Mouse (Mus musculus) intestine, postnatal 0 days (tissue): ENCODE results near the gene Cybc1. TPM values are rescaled to one million over a fixed set of nuclear protein-coding genes. Genes with fewer than 3 reads are reported as not detected.

Experiments
- ATAC-seq: fragments of 200-750 bp; cut with Nextera tagmentation; 2 replicates; pipeline ENCODE4 v1.8.0; 2017; ENCODE audit warnings: mild to moderate bottlenecking, moderate TSS enrichment, moderate library complexity
- H3K27ac ChIP-seq: fragments of 300-500 bp; sonication (generic); 2 replicates; pipeline ENCODE4 v1.5.1; 2014; ENCODE audit warnings: mild to moderate bottlenecking, low read depth, low read length, moderate library complexity
- H3K27me3 ChIP-seq: fragments of 300-500 bp; sonication (generic); replicated peaks from 2 replicates; pipeline ENCODE4 v1.6.1; 2014; ENCODE audit warnings: low read length, mixed read lengths; ENCODE audit not compliant: control insufficient read depth, insufficient read depth
- H3K36me3 ChIP-seq: fragments of 300-500 bp; sonication (generic); 2 replicates; pipeline ENCODE4 v1.6.1; 2014; ENCODE audit warnings: mild to moderate bottlenecking, moderate library complexity; ENCODE audit not compliant: control insufficient read depth, insufficient read depth
- H3K4me1 ChIP-seq: fragments of 300-500 bp; sonication (generic); replicated peaks from 2 replicates; pipeline ENCODE4 v1.6.1; 2014; ENCODE audit warnings: antibody characterized with exemption, low read length, mixed read lengths; ENCODE audit not compliant: control insufficient read depth, insufficient read depth
- H3K4me2 ChIP-seq: fragments of 300-500 bp; sonication (generic); replicated peaks from 2 replicates; pipeline ENCODE4 v1.6.1; 2014; ENCODE audit warnings: low read depth, mild to moderate bottlenecking, moderate library complexity
- H3K4me3 ChIP-seq: fragments of 300-500 bp; sonication (generic); 2 replicates; pipeline ENCODE4 v1.5.1; 2014; ENCODE audit warnings: low read depth, low read length
- H3K9ac ChIP-seq: fragments of 300-500 bp; sonication (generic); 2 replicates; pipeline ENCODE4 v1.6.1; 2014; ENCODE audit warnings: mild to moderate bottlenecking, low read depth, low read length
- H3K9me3 ChIP-seq: fragments of 300-500 bp; sonication (generic); 2 replicates; pipeline ENCODE4 v1.6.1; 2016; ENCODE audit warnings: mixed run types; ENCODE audit not compliant: control insufficient read depth
- CTCF ChIP-seq: sonication (generic); IDR thresholded peaks from 2 replicates; pipeline ENCODE4 v1.5.1; 2016; ENCODE audit warnings: low read depth, mild to moderate bottlenecking, control low read depth, antibody characterized with exemption, moderate library complexity
- WGBS: fragments of 180-500 bp; shearing (Covaris S2); extraction: QIAGEN DNeasy Blood & Tissue Kit; methylation state at CpG from one replicate; pipeline ENCODE4 v1.1.7; 2014; 5-methylcytosine and 5-hydroxymethylcytosine counted together
- polyA plus RNA-seq: library from polyadenylated mRNA; unstranded; fragments of >200 nt; fragmentation: Nextera tagmentation; extraction: Ambion mirVana; gene quantifications from 2 replicates; pipeline ENCODE4 v1.2.1, GENCODE M21; 2015

The Cybc1 gene
- polyA plus RNA-seq, 1 experiment from 2014 or later, result 21.0 TPM

DNA sequence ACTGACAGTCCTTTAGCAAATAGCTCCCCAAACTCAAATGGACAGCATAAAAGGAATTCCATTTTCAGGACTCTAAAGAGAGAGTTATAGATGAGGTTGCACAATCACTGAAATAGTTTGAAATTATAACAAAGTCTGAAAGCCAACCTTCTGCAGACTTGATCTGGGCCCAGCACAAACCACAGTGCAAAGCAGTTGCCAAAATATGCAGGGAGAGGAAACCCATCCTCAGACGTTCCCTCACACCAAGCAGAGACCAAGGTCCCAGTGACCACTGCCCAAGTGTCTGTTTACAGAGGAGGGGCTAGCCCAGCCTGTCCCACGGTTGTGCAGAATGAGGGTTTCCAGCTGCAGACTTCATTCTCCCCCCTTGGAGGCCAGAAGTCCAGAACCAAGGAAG lies 30.5 kb downstream of the Cybc1 start:
- WGBS, result 35% methylated on average over 2 of the region's 2 CpGs
- Histone ChIP-seq H3K27ac (no peak overlapping the region), H3K9me3 (no peaks in the 10 kb centered on the region), H3K27me3 (no peaks in the 10 kb centered on the region), H3K4me2 (no peak overlapping the region), H3K9ac (no peak overlapping the region), H3K4me1 (no peaks in the 10 kb centered on the region), H3K4me3 (no peak overlapping the region), H3K36me3 (no peaks in the 10 kb centered on the region)
- no peak for ATAC-seq
- TF ChIP-seq CTCF, result no peak

DNA sequence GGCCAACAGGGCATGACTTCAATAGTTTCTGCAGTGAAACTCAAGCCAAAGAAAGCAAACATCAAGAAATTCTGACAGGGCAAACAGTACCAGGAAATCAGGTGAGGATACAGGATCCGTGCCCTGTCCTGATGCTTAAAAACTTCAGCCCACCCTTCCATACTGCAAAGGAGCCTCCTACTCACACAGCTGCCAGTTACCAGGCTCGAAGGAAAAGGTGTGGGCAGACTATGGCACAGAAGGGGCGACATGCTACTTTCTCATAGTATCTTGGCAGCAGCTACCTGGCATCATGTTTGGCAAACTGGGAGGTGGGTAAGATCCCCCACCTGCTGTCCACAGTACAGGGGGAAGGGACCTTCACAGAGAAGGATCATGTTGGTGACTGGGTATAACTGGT lies 35.7 kb downstream of the Cybc1 start:
- Histone ChIP-seq H3K9me3 (no peaks in the 10 kb centered on the region), H3K9ac (no peak overlapping the region), H3K4me2 (no peak overlapping the region), H3K4me3 (no peak overlapping the region), H3K27me3 (no peaks in the 10 kb centered on the region), H3K27ac (no peak overlapping the region), H3K4me1 (no peaks in the 10 kb centered on the region), H3K36me3 (peaks cover 4% of the 10 kb centered on the region; the same call in 1 of the 2 replicates)
- 91% methylated on average over 3 of the region's 3 CpGs for WGBS
- no peak for TF ChIP-seq CTCF
- ATAC-seq, result no peak

DNA sequence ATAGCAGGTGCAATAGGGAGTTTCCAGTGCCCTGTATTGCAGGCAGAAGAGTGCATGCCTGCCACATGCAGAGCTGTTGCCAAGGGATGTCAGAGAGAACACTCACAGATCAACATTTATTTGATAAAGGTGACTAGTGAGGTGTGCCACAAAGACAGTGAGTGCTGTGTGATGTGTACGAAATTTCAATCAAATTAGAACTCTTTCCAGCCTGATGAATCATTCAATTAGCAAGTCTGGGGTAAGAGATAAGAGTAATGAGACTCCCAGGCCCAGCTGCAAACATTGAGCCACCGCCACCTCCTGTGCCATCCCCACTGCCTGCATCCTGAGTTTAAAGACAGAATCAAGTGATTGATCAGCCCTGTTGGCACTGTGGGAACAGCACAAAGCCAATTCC lies 36.4 kb downstream of the Cybc1 start:
- ATAC-seq, result no peak

DNA sequence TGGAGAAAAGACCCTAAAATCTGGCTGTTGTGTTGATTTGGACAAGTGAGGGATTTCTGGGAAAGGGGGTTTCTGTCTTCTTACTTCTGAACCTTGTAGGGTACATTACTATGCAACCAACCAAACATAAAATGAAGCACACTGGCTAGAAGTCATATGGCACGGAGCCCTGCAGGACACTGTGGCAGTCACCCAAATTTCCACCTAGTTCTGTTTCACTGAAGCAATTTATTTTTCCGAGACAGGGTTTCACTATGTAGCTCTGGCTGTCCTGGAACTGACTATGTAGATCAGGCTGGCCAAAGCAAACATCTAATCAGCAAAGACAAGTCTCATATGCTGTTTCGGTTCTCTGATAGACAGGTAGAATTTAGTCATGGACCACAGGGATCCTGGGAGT lies 39.4 kb downstream of the Cybc1 start:
- no peaks in the 10 kb centered on the region for H3K4me1 ChIP-seq
- peaks cover 5% of the 10 kb centered on the region; the same call in 1 of the 2 replicates for H3K36me3 ChIP-seq
- no peaks in the 10 kb centered on the region for H3K9me3 ChIP-seq
- H3K4me3 ChIP-seq, result no peak overlapping the region
- no peak for TF ChIP-seq CTCF
- no peaks in the 10 kb centered on the region for H3K27me3 ChIP-seq
- WGBS, result 77% methylated on average over 3 of the region's 3 CpGs
- H3K4me2 ChIP-seq, result no peak overlapping the region
- H3K9ac ChIP-seq, result no peak overlapping the region
- H3K27ac ChIP-seq, result no peak overlapping the region
- ATAC-seq, result no peak

More for the DNA sequence above, 36.4 kb downstream of the Cybc1 start:
- H3K36me3 ChIP-seq, result peaks cover 5% of the 10 kb centered on the region; the same call in 1 of the 2 replicates
- no peak overlapping the region for H3K9ac ChIP-seq
- no peak overlapping the region for H3K27ac ChIP-seq
- TF ChIP-seq CTCF, result no peak
- WGBS, result 70% methylated on average over 2 of the region's 2 CpGs
- H3K27me3 ChIP-seq, result no peaks in the 10 kb centered on the region
- no peaks in the 10 kb centered on the region for H3K9me3 ChIP-seq
- no peak overlapping the region for H3K4me2 ChIP-seq
- H3K4me3 ChIP-seq, result no peak overlapping the region
- no peaks in the 10 kb centered on the region for H3K4me1 ChIP-seq

DNA sequence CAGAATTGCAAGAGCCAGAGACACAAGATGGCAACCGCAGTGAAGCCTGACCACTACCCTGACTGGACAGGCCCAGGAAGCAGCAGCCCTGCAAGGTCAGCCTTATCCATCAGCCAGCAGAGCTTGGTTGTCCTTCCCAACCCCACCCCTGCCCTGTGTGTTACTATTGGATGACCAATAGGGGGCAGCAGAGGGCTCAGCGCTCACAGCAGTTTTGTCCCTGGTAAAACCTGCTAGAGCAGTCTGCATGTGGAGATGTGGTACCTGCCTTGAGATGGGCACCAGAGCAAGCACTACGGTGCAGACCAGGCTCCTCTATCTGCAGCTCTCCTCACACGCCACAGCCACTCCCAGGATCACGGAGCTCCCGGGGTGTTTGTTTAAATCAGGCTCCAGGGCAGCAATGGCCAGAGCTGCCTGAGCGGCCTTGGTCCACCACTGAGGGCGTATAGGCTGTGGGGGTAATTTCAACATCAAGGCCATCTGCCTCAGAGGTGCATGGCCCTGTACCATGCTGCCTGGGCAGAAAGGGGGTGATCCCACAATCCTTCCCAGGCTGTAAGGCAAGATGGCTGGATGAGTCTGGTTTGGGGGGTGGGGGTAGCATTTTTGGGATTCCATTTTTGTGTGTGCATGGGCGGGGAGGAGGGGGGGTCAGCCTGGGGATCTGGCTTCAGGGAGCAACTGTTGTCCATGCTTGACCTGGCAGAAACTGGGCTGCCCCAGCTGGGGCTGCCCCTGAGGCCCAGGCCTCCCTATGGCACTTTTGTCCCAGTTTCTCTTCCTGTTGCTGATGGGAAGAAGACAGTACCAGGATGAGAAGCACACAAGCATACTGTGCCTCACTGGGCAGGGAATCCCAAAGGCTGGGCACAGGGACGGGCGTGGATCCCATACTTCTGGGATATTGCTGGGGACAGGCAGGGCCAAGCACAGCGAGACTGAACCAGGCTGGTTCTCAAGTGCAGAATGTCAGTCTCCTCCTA lies 52.5 kb downstream of the Cybc1 start:
- Histone ChIP-seq H3K9me3 (no peaks in the 10 kb centered on the region), H3K4me2 (no peak overlapping the region), H3K36me3 (peaks cover 4% of the 10 kb centered on the region; the same call in 1 of the 2 replicates), H3K27me3 (no peaks in the 10 kb centered on the region), H3K9ac (no peak overlapping the region), H3K4me3 (no peak overlapping the region), H3K4me1 (no peaks in the 10 kb centered on the region), H3K27ac (no peak overlapping the region)
- peak; percentile 98 for TF ChIP-seq CTCF
- peak; percentile 46; the same call in 1 of the 2 replicates for ATAC-seq
- WGBS, result 51% methylated on average over 12 of the region's 12 CpGs

DNA sequence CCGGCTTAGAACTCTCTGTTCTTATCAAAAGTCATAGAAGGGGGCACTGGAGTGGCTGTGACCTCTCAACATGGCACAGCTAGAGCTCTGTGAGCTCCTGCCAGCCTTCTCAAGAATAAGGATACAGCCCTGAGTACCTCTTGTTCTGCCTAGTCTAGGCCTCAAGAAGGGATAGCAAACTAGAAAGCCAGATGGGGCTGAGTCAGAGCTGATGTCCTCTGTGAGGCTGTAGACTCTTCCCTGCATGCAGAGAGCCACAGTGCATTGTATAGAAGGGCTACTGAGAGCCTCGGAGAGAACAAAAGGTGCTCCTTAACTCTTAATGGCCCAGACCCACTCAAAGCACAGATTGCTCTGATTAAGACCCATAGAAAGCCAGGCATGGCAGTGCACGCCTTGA lies 54.9 kb downstream of the Cybc1 start:
- no peak for TF ChIP-seq CTCF
- peaks cover 3% of the 10 kb centered on the region; the same call in 1 of the 2 replicates for H3K36me3 ChIP-seq
- no peaks in the 10 kb centered on the region for H3K27me3 ChIP-seq
- no peak overlapping the region for H3K4me3 ChIP-seq
- H3K4me1 ChIP-seq, result no peaks in the 10 kb centered on the region
- ATAC-seq, result no peak
- no peak overlapping the region for H3K9ac ChIP-seq
- no peaks in the 10 kb centered on the region for H3K9me3 ChIP-seq
- no peak overlapping the region for H3K27ac ChIP-seq
- whole genome bisulfite sequencing, result 61% methylated on average over 3 of the region's 3 CpGs
- H3K4me2 ChIP-seq, result no peak overlapping the region
